Mouse (Mus musculus): ENCODE results near the gene Olfr118. TPM values are rescaled to one million over a fixed set of nuclear protein-coding genes. Genes with fewer than 3 reads are reported as not detected.
"Not testable (repeated sequence)": the region's sequence is repeated elsewhere in the genome, so short reads cannot be mapped to it uniquely, and the experiment has no call there.

The Olfr118 gene
- total RNA-seq (2022) = not detected

GRCm38 (mm10) chr17:37666688-37667087, at the start of gene Olfr118:
TSS of gene Olfr118 (plus strand) at chr17:37666988.
- DNase-seq (ENCODE audit: low spot score) = no peak

GRCm38 (mm10) chr17:37627009-37627408, 39.8 kb upstream of the Olfr118 start, which contains the start of the genes Olfr115 and Olfr116:
TSS of gene Olfr115 (minus strand) at chr17:37627109.
TSS of gene Olfr116 (minus strand) at chr17:37627199.
- DNase-seq (ENCODE audit: low spot score) = no peak

- DNase-seq (ENCODE audit: low spot score) = no peak
These were observed 3.1 kb upstream of the Olfr118 start, which contains the start of gene Olfr117 for GRCm38 (mm10) chr17:37663682-37664081. TSS of gene Olfr117 (minus strand) at chr17:37663782.

GRCm38 (mm10) chr17:37696264-37696663, 29.5 kb downstream of the Olfr118 start, which contains the start of gene Olfr119:
TSS of gene Olfr119 (plus strand) at chr17:37696564.
- not testable (repeated sequence) for DNase-seq (ENCODE audit: low spot score)

GRCm38 (mm10) chr17:37721508-37721907, 54.7 kb downstream of the Olfr118 start, which contains the start of gene Olfr120:
TSS of gene Olfr120 (plus strand) at chr17:37721808.
- no peak for DNase-seq (ENCODE audit: low spot score)

Other genes with a start within 250 kb of the Olfr118 start
- not detected for gene Olfr108, start 221.5 kb upstream of the Olfr118 start, total RNA-seq (2022)
- gene Olfr109, start 208.1 kb upstream of the Olfr118 start, total RNA-seq (2022) = not detected
- gene H2-M2, start 183.4 kb upstream of the Olfr118 start, total RNA-seq (2022) = under 1 TPM in 1 of 4 experiments, not detected in 3; 0.20 TPM
- not detected for gene Olfr110, start 174.5 kb upstream of the Olfr118 start, total RNA-seq (2022)
- not detected for gene Olfr111, start 159.0 kb upstream of the Olfr118 start, total RNA-seq (2022)
- not detected for gene Olfr112, start 97.5 kb upstream of the Olfr118 start, total RNA-seq (2022)
- gene Olfr113, start 89.3 kb upstream of the Olfr118 start, total RNA-seq (2022) = not detected
- not detected for gene Olfr114, start 74.2 kb upstream of the Olfr118 start, total RNA-seq (2022)
- not detected for gene Olfr115, start 39.9 kb upstream of the Olfr118 start, total RNA-seq (2022)
- gene Olfr116, start 39.8 kb upstream of the Olfr118 start, total RNA-seq (2022) = not detected
- gene Olfr117, start 3.2 kb upstream of the Olfr118 start, total RNA-seq (2022) = not detected
- gene Olfr119, start 29.6 kb downstream of the Olfr118 start, total RNA-seq (2022) = not detected
- gene Olfr120, start 54.8 kb downstream of the Olfr118 start, total RNA-seq (2022) = not detected
- not detected for gene Olfr121, start 81.9 kb downstream of the Olfr118 start, total RNA-seq (2022)
- not detected for gene Olfr122, start 101.6 kb downstream of the Olfr118 start, total RNA-seq (2022)
- gene Olfr123, start 126.5 kb downstream of the Olfr118 start, total RNA-seq (2022) = not detected
- not detected for gene Olfr124, start 132.9 kb downstream of the Olfr118 start, total RNA-seq (2022)
- gene Olfr125, start 166.0 kb downstream of the Olfr118 start, total RNA-seq (2022) = not detected
- gene Olfr126, start 180.5 kb downstream of the Olfr118 start, total RNA-seq (2022) = not detected
- gene Olfr127, start 233.4 kb downstream of the Olfr118 start, total RNA-seq (2022) = not detected